Mouse (Mus musculus): ENCODE measurements around the gene Tepsin.

DNA sequence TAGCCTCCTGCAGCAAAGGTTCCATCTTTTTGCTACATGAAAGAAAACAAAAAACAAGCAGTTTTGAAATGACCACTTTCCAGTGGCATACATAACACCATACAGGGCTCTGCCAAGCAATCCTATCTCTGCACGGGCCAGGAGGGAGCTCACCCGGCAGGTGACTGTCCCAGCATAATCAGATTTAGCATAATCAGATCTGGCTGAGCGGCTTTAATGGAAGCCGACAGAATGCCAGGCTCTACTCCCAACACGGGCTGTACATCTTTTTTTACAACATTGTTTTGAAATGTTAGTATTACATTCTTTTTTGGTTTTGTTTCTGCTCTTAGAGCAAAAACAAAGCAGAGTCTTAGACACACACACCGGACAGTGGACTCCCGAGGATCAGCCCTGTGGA is 30.8 kb upstream of the Tepsin start:
- TF ChIP-seq CTCF (IDR thresholded peaks at IDR 0.05; ENCODE audit: low read depth) = no peak
- no peak for TF ChIP-seq EP300 (IDR thresholded peaks at IDR 0.05; ENCODE audit: low read depth)

Data from heart, postnatal 0 days (tissue).